Mouse (Mus musculus): Measurements from ENCODE around the gene Rbpjl. TPM values are rescaled to one million over a fixed set of nuclear protein-coding genes. Genes with fewer than 3 reads are reported as not detected.

The Rbpjl gene
- polyA plus RNA-seq, 1 experiment from 2014 or later, result not detected

DNA sequence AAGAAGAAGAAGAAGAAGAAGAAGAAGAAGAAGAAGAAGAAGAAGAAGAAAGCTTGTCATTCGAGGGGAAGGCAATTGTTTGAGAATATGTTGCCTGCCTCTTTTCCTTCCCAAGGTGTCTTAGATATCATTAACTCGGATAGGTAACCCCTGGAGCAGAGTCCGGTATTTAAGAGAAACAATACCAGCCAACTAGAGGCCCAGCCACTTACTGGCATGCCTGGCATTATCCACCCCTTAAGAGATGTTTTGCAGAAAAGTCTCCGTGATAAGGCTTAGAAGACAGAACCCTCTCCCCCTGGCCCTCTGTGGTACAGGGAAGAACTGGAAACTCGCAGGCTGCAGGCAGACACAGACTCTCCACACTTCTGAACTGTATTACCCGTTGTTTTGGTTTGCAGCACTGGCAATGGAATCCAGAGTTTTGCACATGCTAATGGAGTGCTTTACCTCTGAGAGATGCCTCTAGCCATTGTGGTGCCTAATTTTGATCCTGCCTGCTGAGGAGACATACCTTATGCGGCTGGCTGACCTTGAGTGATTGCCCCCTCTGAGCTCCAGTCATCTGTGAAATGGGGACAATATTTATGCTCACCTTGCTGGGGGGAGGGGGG is 51.1 kb downstream of the Rbpjl start:
- WGBS, result 75% methylated on average over 7 of the region's 7 CpGs
- H3K27me3 ChIP-seq (replicated peaks; ENCODE audit: control insufficient read depth, insufficient read depth, low read length), result no peaks in the 10 kb centered on the region
- no peaks in the 10 kb centered on the region for H3K4me1 ChIP-seq (ENCODE audit: control insufficient read depth, insufficient read depth, low read length)
- no peak for DNase-seq (ENCODE audit: low spot score)
- no peak overlapping the region for H3K4me2 ChIP-seq (ENCODE audit: low read length)
- H3K9me3 ChIP-seq (replicated peaks; ENCODE audit: control insufficient read depth, low read length), result no peaks in the 10 kb centered on the region
- ATAC-seq, result no peak
- H3K36me3 ChIP-seq (ENCODE audit: control insufficient read depth, insufficient read depth, low read length), result no peaks in the 10 kb centered on the region
- no peak overlapping the region for H3K4me3 ChIP-seq (ENCODE audit: low read depth, low read length)
- H3K27ac ChIP-seq (ENCODE audit: low read depth, low read length), result no peak overlapping the region
- H3K9ac ChIP-seq (ENCODE audit: low read length), result no peak overlapping the region

DNA sequence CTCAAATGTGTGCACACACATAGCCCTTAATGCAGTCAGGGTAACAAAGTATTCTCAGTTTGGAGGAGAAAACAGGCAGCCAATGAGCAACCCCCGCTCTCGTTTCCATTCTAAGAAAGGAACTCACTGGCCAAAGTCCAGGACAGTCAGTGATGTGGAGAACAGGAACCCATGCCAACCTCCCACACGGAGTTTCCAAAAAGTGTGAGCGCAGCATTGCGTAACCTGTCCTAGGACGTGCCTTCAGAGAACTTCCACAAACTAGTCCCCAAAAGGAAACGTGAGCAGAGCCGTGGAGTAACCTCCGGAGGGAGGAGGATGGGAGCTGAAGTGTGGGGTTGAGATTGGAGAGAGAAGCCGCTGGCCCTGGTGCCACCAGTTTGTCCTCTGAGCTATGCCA is 51.9 kb downstream of the Rbpjl start:
- 73% methylated on average over 10 of the region's 10 CpGs for WGBS
- Histone ChIP-seq H3K27ac (ENCODE audit: low read depth, low read length) (no peak overlapping the region), H3K36me3 (ENCODE audit: control insufficient read depth, insufficient read depth, low read length) (no peaks in the 10 kb centered on the region), H3K27me3 (replicated peaks; ENCODE audit: control insufficient read depth, insufficient read depth, low read length) (no peaks in the 10 kb centered on the region), H3K9me3 (replicated peaks; ENCODE audit: control insufficient read depth, low read length) (no peaks in the 10 kb centered on the region), H3K4me1 (ENCODE audit: control insufficient read depth, insufficient read depth, low read length) (no peaks in the 10 kb centered on the region), H3K4me2 (ENCODE audit: low read length) (no peak overlapping the region), H3K4me3 (ENCODE audit: low read depth, low read length) (no peak overlapping the region), H3K9ac (ENCODE audit: low read length) (no peak overlapping the region)
- DNase-seq (ENCODE audit: low spot score) (no peak), ATAC-seq (no peak)

DNA sequence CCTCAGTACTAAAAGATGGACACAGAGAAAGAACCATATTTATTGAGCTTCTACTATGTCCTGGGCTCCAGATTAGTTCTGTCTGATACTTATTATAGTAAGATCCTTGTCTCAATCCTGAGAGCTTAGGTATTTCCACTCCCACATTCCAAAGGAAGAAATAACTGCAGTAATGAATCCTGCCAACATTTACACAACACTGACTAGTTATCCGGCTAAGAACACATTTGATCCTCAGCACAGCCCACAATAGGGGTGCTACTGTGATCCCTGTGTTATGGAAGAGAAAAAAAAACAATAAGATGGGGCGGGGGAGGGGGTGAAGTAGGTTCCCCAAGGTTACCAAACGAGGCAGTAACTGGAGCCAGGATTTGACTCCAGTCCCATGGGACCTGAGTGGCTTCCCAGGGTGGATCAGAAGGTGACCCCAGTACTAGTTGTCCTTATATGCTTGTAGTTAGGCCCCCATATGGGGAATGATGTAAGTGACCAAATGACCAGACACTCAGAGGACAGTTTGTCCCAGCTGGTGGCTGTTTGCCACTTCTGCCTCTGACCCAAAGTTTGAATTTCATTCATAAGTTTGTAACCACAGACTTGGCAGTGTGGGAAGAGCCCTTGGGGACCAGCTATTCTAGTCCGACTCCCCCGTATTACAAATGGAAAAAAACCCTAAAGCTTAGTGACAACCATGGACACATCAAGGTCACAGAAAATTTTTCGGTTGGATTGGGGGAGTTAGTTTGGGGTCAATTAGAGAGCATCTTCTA is 52.7 kb downstream of the Rbpjl start:
- Histone ChIP-seq H3K4me2 (ENCODE audit: low read length) (no peak overlapping the region), H3K9ac (ENCODE audit: low read length) (no peak overlapping the region), H3K9me3 (replicated peaks; ENCODE audit: control insufficient read depth, low read length) (no peaks in the 10 kb centered on the region), H3K27me3 (replicated peaks; ENCODE audit: control insufficient read depth, insufficient read depth, low read length) (no peaks in the 10 kb centered on the region), H3K4me3 (ENCODE audit: low read depth, low read length) (no peak overlapping the region), H3K27ac (ENCODE audit: low read depth, low read length) (no peak overlapping the region), H3K36me3 (ENCODE audit: control insufficient read depth, insufficient read depth, low read length) (no peaks in the 10 kb centered on the region), H3K4me1 (ENCODE audit: control insufficient read depth, insufficient read depth, low read length) (no peaks in the 10 kb centered on the region)
- DNase-seq (ENCODE audit: low spot score) (no peak), ATAC-seq (no peak)
- WGBS, result 74% methylated on average over 6 of the region's 6 CpGs

- no peak for DNase-seq (ENCODE audit: low spot score)
- Histone ChIP-seq H3K4me2 (ENCODE audit: low read length) (no peak overlapping the region), H3K9me3 (replicated peaks; ENCODE audit: control insufficient read depth, low read length) (no peaks in the 10 kb centered on the region), H3K4me1 (ENCODE audit: control insufficient read depth, insufficient read depth, low read length) (no peaks in the 10 kb centered on the region), H3K36me3 (ENCODE audit: control insufficient read depth, insufficient read depth, low read length) (no peaks in the 10 kb centered on the region), H3K27me3 (replicated peaks; ENCODE audit: control insufficient read depth, insufficient read depth, low read length) (no peaks in the 10 kb centered on the region), H3K4me3 (ENCODE audit: low read depth, low read length) (no peak overlapping the region), H3K9ac (ENCODE audit: low read length) (no peak overlapping the region), H3K27ac (ENCODE audit: low read depth, low read length) (no peak overlapping the region)
- ATAC-seq, result no peak
- 90% methylated on average over 1 of the region's 1 CpGs for WGBS
Measured at GRCm38 (mm10) chr2:164456413-164456812, 53.5 kb downstream of the Rbpjl start.

DNA sequence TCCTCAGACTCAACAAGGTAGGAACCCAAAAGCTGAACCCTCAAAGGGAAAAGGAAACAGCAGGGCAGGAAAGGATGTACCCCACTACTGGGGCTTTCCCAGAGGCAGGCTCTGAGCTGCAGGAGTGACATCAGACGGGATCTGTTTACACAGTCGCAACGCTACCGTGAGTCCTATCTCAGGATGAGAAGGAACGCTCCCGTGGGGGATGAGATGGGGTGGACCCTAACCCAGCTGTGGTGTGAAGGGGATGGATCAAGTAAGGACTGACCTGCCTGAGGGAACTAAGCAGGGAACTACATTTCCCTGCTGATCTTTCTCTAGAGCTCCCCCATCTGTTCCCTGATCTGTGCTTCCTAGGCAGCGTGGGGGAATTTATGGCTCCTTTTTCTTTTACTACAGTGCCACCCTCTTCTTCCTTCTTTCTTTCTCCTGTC is 53.9 kb downstream of the Rbpjl start, which contains the start of gene Sys1:
Sys1 (plus strand) TSS at position 101 of the 437 bp plus-strand sequence.
- H3K4me3 ChIP-seq (ENCODE audit: low read depth, low read length), result no peak within 1 kb of the TSS
- H3K9ac ChIP-seq (ENCODE audit: low read length), result peak within 1 kb of the TSS; percentile 47
- H3K27ac ChIP-seq (ENCODE audit: low read depth, low read length), result no peak within 1 kb of the TSS
- peak; percentile 30 for DNase-seq (ENCODE audit: low spot score)
- no peaks in the 10 kb centered on the region for H3K27me3 ChIP-seq (replicated peaks; ENCODE audit: control insufficient read depth, insufficient read depth, low read length)
- no peak for ATAC-seq
- H3K4me1 ChIP-seq (ENCODE audit: control insufficient read depth, insufficient read depth, low read length), result peaks cover 4% of the 10 kb centered on the region
- 2% methylated on average over 7 of the region's 7 CpGs for WGBS
- H3K36me3 ChIP-seq (ENCODE audit: control insufficient read depth, insufficient read depth, low read length), result no peaks in the 10 kb centered on the region
- no peaks in the 10 kb centered on the region for H3K9me3 ChIP-seq (replicated peaks; ENCODE audit: control insufficient read depth, low read length)
- no peak within 1 kb of the TSS for H3K4me2 ChIP-seq (ENCODE audit: low read length)

- 60% methylated on average over 7 of the region's 7 CpGs for WGBS
- no peak overlapping the region for H3K4me3 ChIP-seq (ENCODE audit: low read depth, low read length)
- ATAC-seq, result no peak
- H3K36me3 ChIP-seq (ENCODE audit: control insufficient read depth, insufficient read depth, low read length), result no peaks in the 10 kb centered on the region
- no peaks in the 10 kb centered on the region for H3K27me3 ChIP-seq (replicated peaks; ENCODE audit: control insufficient read depth, insufficient read depth, low read length)
- H3K9ac ChIP-seq (ENCODE audit: low read length), result no peak overlapping the region
- H3K27ac ChIP-seq (ENCODE audit: low read depth, low read length), result no peak overlapping the region
- H3K4me1 ChIP-seq (ENCODE audit: control insufficient read depth, insufficient read depth, low read length), result peaks cover 10% of the 10 kb centered on the region
- DNase-seq (ENCODE audit: low spot score), result no peak
- no peaks in the 10 kb centered on the region for H3K9me3 ChIP-seq (replicated peaks; ENCODE audit: control insufficient read depth, low read length)
- no peak overlapping the region for H3K4me2 ChIP-seq (ENCODE audit: low read length)
Measured at GRCm38 (mm10) chr2:164457942-164458341, 55.0 kb downstream of the Rbpjl start.

DNA sequence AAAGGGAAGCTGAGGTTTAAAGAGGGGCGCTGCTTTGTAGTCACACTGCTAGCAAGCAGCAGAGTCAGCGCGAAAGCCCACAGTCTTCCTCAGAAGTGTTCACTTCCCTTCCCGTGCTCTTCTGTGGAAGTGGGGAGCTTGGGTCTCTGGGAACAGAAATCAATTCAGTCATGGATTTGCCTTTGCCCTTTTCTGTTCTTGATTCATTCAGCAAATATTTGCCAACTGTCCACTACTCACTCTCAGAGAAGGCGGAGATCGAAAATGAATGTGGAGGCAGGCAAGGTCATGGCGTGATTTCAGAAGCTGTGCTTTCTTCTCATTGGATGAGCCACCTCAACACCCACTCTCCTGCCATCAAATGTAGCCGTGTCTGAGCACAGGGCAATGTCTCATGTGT is 55.6 kb downstream of the Rbpjl start:
- WGBS, result 90% methylated on average over 8 of the region's 8 CpGs
- Histone ChIP-seq H3K27me3 (replicated peaks; ENCODE audit: control insufficient read depth, insufficient read depth, low read length) (no peaks in the 10 kb centered on the region), H3K27ac (ENCODE audit: low read depth, low read length) (no peak overlapping the region), H3K4me2 (ENCODE audit: low read length) (no peak overlapping the region), H3K9ac (ENCODE audit: low read length) (no peak overlapping the region), H3K4me1 (ENCODE audit: control insufficient read depth, insufficient read depth, low read length) (peaks cover 10% of the 10 kb centered on the region), H3K9me3 (replicated peaks; ENCODE audit: control insufficient read depth, low read length) (no peaks in the 10 kb centered on the region), H3K4me3 (ENCODE audit: low read depth, low read length) (no peak overlapping the region), H3K36me3 (ENCODE audit: control insufficient read depth, insufficient read depth, low read length) (peaks cover 4% of the 10 kb centered on the region)
- DNase-seq (ENCODE audit: low spot score) (no peak), ATAC-seq (no peak)

DNA sequence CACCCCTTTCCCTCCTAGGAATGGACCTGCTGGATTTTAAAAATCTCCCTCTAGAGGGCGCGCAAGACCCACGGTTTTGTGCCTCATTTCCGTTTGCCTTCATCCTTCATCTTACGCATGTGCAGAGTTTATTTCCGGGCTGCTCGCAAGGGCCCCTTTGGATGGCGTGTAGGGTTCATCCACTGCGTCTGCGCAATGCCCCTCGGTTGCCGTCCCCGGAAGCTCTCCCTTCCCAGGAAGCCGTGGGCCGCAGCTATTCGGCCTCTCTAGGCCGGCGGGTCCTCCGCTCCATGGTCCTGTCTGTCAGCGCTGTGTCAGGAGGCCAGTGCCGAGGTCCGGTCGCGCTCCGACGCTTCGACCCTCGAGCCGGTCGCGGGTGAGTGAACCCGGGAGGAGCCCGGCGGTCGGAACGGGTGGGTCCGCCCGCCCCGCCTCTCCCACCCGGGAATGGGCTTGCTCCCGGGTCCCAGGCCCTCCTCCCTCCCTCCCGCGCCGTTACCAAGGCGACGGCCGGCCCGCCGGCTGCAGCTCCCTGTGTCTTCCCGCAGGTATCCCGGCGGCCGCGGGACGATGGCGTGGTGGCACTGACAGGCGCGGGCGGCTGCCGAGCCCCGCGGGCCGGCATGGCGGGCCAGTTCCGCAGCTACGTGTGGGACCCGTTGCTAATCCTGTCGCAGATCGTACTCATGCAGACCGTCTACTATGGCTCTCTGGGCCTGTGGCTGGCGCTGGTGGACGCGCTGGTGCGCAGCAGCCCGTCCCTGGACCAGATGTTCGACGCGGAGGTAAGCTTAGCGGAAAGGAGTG is 58.0 kb downstream of the Rbpjl start, which contains the start of gene Gm20458:
Gm20458 (plus strand) TSS at position 223 of the 807 bp plus-strand sequence.
- under 1% methylated on average over 68 of the region's 79 CpGs for WGBS
- peak; percentile 99 for ATAC-seq

More for the DNA sequence above, 58.0 kb downstream of the Rbpjl start, which contains the start of gene Gm20458:
- Histone ChIP-seq H3K27ac (ENCODE audit: low read depth, low read length) (peak within 1 kb of the TSS; percentile 87), H3K9ac (ENCODE audit: low read length) (peak within 1 kb of the TSS; percentile 87), H3K27me3 (replicated peaks; ENCODE audit: control insufficient read depth, insufficient read depth, low read length) (no peaks in the 10 kb centered on the region), H3K9me3 (replicated peaks; ENCODE audit: control insufficient read depth, low read length) (no peaks in the 10 kb centered on the region), H3K4me2 (ENCODE audit: low read length) (peak within 1 kb of the TSS; percentile 72), H3K4me1 (ENCODE audit: control insufficient read depth, insufficient read depth, low read length) (peaks cover 10% of the 10 kb centered on the region), H3K4me3 (ENCODE audit: low read depth, low read length) (peak within 1 kb of the TSS; percentile 92), H3K36me3 (ENCODE audit: control insufficient read depth, insufficient read depth, low read length) (peaks cover 25% of the 10 kb centered on the region)
- peak; percentile 99 for DNase-seq (ENCODE audit: low spot score)
